Mouse (Mus musculus) left cerebral cortex, adult 8-10 months (tissue): ENCODE data around the gene Tfrc. TPM values are rescaled to one million over a fixed set of nuclear protein-coding genes. Genes with fewer than 3 reads are reported as not detected.

ENCODE experiments used
- DNase-seq, 2 experiments: peaks; one replicate each; pipeline ENCODE4 v3.0.0; 2022; ENCODE audit warnings: low spot score in 2 of 2
- total RNA-seq, 4 experiments: library from RNA; stranded (reverse); gene quantifications; 2 replicates each; pipeline ENCODE4 v1.2.4; 2022

Tfrc gene
- 10 to 100 TPM; 70.9 to 85.1 (median 81.6) TPM for total RNA-seq

- DNase-seq = peak; percentile 94 to 97
Observed at GRCm38 (mm10) chr16:32608712-32609400, at the start of gene Tfrc. Gene Tfrc (plus strand): TSS chr16:32608920.

GRCm38 (mm10) chr16:32559493-32559892, 49.2 kb upstream of the Tfrc start:
- no peak for DNase-seq

- DNase-seq = no peak
Observed at GRCm38 (mm10) chr16:32563056-32563793, 45.5 kb upstream of the Tfrc start.

GRCm38 (mm10) chr16:32567282-32567681, 41.4 kb upstream of the Tfrc start:
- no peak for DNase-seq

GRCm38 (mm10) chr16:32568401-32568800, 40.3 kb upstream of the Tfrc start:
- DNase-seq = no peak

GRCm38 (mm10) chr16:32570042-32570441, 38.7 kb upstream of the Tfrc start:
- DNase-seq = no peak

GRCm38 (mm10) chr16:32572528-32572927, 36.2 kb upstream of the Tfrc start:
- no peak for DNase-seq

GRCm38 (mm10) chr16:32586482-32586881, 22.2 kb upstream of the Tfrc start:
- no peak for DNase-seq

GRCm38 (mm10) chr16:32588568-32588967, 20.2 kb upstream of the Tfrc start:
- DNase-seq = no peak

- DNase-seq = no peak
Observed at GRCm38 (mm10) chr16:32591521-32591920, 17.2 kb upstream of the Tfrc start.

- no peak for DNase-seq
Observed at GRCm38 (mm10) chr16:32593283-32593805, 15.4 kb upstream of the Tfrc start.

GRCm38 (mm10) chr16:32593916-32594315, 14.8 kb upstream of the Tfrc start:
- no peak for DNase-seq

- DNase-seq = no peak
Observed at GRCm38 (mm10) chr16:32594701-32595100, 14.0 kb upstream of the Tfrc start.

- no peak for DNase-seq
Observed at GRCm38 (mm10) chr16:32595142-32595855, 13.4 kb upstream of the Tfrc start.

GRCm38 (mm10) chr16:32597909-32598381, 10.8 kb upstream of the Tfrc start:
- DNase-seq = no peak

GRCm38 (mm10) chr16:32599151-32599550, 9.6 kb upstream of the Tfrc start:
- DNase-seq = no peak

- no peak for DNase-seq
Observed at GRCm38 (mm10) chr16:32602193-32602685, 6.5 kb upstream of the Tfrc start.

GRCm38 (mm10) chr16:32607562-32608343, 967 bp upstream of the Tfrc start:
- no peak for DNase-seq

GRCm38 (mm10) chr16:32608344-32608711, 392 bp upstream of the Tfrc start:
- no peak for DNase-seq

- DNase-seq = no peak
Observed at GRCm38 (mm10) chr16:32609401-32609779, 670 bp downstream of the Tfrc start.
